Mouse (Mus musculus) forebrain, embryonic 14.5 days (tissue): Measurements from ENCODE around the gene Abca7. TPM values are rescaled to one million over a fixed set of nuclear protein-coding genes. Genes with fewer than 3 reads are reported as not detected.
"Not testable (repeated sequence)": the region's sequence is repeated elsewhere in the genome, so short reads cannot be mapped to it uniquely, and the experiment has no call there.

Source experiments
- ATAC-seq: fragments of 200-750 bp; cut with Nextera tagmentation; 2 replicates; pipeline ENCODE4 v1.8.0; 2017; ENCODE audit warnings: mild to moderate bottlenecking, moderate library complexity
- DNase-seq: peaks from one replicate; pipeline ENCODE4 v3.0.0-alpha.2; 2015; ENCODE audit warnings: low spot score
- H3K27ac ChIP-seq: fragments of 300-500 bp; sonication (generic); 2 replicates; pipeline ENCODE4 v1.5.1; 2014; ENCODE audit warnings: low read depth, mild to moderate bottlenecking, control low read depth, low read length, moderate library complexity
- H3K27me3 ChIP-seq: fragments of 300-500 bp; sonication (generic); replicated peaks from 2 replicates; pipeline ENCODE4 v1.6.1; 2014; ENCODE audit warnings: low read length, control low read depth, mixed read lengths; ENCODE audit not compliant: control insufficient read depth, insufficient read depth
- H3K36me3 ChIP-seq: fragments of 300-500 bp; sonication (generic); 2 replicates; pipeline ENCODE4 v1.6.1; 2014; ENCODE audit warnings: low read length, control low read depth; ENCODE audit not compliant: control insufficient read depth, insufficient read depth
- H3K4me1 ChIP-seq: fragments of 300-500 bp; sonication (generic); 2 replicates; pipeline ENCODE4 v1.6.1; 2014; ENCODE audit warnings: antibody characterized with exemption, low read length, control low read depth; ENCODE audit not compliant: control insufficient read depth, insufficient read depth
- H3K4me2 ChIP-seq: fragments of 300-500 bp; sonication (generic); 2 replicates; pipeline ENCODE4 v1.6.1; 2014; ENCODE audit warnings: mild to moderate bottlenecking, control low read depth, low read length
- H3K4me3 ChIP-seq: fragments of 300-500 bp; sonication (generic); 2 replicates; pipeline ENCODE4 v1.5.1; 2014; ENCODE audit warnings: low read depth, low read length, control low read depth
- H3K9ac ChIP-seq: fragments of 300-500 bp; sonication (generic); 2 replicates; pipeline ENCODE4 v1.6.1; 2014; ENCODE audit warnings: mild to moderate bottlenecking, low read length, control low read depth, moderate library complexity
- H3K9me3 ChIP-seq: fragments of 300-500 bp; sonication (generic); replicated peaks from 2 replicates; pipeline ENCODE4 v1.6.1; 2016; ENCODE audit warnings: low read length, control low read depth, mixed read lengths; ENCODE audit not compliant: control insufficient read depth
- WGBS: fragments of 180-500 bp; shearing (Covaris S2); extraction: QIAGEN DNeasy Blood & Tissue Kit; methylation state at CpG from one replicate; pipeline ENCODE4 v1.1.7; 2014; 5-methylcytosine and 5-hydroxymethylcytosine counted together
- polyA plus RNA-seq: library from polyadenylated mRNA; unstranded; fragments of >200 nt; fragmentation: Nextera tagmentation; extraction: Ambion mirVana; gene quantifications from 2 replicates; pipeline ENCODE4 v1.2.1, GENCODE M21; 2014

Gene Abca7
- polyA plus RNA-seq, 1 experiment from 2014 or later: 2.1 TPM

DNA sequence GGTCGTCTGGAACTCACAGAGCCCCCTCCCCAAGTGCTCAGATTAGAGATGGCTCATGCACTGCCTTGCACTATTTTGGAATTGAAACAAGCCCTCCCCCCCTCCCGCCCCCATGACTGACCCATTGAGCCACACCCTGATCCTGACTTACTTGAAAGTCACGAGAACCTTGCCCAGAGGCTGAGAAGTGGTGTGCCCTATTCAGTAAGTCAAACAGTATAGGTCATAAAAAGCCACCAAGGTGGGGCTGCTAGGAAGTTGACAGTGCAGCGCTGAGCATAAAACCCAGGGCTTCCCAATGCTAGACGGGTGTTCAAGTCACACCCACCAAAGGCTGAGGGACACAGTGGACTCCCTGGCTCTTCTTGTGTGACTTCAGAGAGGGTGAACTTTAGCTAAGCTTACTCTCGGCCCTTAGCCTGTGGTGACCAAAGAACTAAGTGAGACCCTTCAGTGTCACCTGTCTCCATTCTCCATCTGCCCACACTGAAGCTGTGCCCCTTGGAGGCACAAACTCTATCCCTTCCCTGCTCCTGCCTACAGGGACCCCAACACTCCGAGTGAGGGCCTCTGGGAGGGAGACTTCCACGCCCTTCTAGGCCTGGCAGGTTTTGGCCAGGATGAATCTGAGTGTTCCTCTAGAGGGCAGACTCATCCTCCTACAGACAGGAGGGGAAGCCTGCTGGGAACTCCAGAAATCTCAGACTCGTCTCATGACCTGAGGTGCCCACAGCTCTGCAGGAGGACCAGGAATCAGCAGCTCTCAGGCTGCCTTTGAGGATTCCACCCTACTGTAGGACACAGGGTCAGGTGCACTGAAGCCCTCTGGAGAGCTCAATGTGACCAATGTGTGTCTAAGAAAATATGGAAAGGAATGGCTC lies 37.5 kb downstream of the Abca7 start:
- H3K36me3 ChIP-seq: peaks cover 41% of the 10 kb centered on the region
- no peak overlapping the region for H3K4me2 ChIP-seq
- ATAC-seq (no peak), DNase-seq (peak; percentile 26)
- H3K27me3 ChIP-seq: no peaks in the 10 kb centered on the region
- peaks cover 7% of the 10 kb centered on the region for H3K4me1 ChIP-seq
- no peak overlapping the region for H3K4me3 ChIP-seq
- WGBS: 52% methylated on average over 9 of the region's 9 CpGs
- H3K27ac ChIP-seq: no peak overlapping the region
- H3K9me3 ChIP-seq: no peaks in the 10 kb centered on the region
- no peak overlapping the region for H3K9ac ChIP-seq

DNA sequence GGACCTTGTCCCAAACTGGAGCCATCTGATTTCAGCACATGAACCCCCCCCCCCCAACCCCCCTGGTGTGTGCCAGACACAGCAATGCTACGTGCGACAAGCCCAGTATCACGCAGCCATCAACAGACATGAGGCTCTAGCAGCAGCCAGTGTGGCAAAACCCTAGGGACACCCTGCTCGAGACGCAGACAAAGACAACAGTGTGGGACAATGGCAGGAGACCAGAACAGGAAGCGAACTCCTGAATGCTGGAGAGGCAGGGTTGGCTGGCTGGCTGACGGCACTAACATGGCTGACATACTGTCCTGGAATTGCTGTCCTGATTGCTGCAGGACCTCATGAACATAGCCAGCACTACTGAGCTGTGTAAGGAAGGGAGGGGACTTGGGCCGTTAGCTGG lies 38.9 kb downstream of the Abca7 start:
- H3K27me3 ChIP-seq: no peaks in the 10 kb centered on the region
- peaks cover 8% of the 10 kb centered on the region for H3K4me1 ChIP-seq
- DNase-seq (no peak), ATAC-seq (no peak)
- H3K9me3 ChIP-seq: no peaks in the 10 kb centered on the region
- no peak overlapping the region for H3K4me2 ChIP-seq
- H3K27ac ChIP-seq: no peak overlapping the region
- H3K4me3 ChIP-seq: no peak overlapping the region
- H3K36me3 ChIP-seq: peaks cover 41% of the 10 kb centered on the region
- 87% methylated on average over 8 of the region's 8 CpGs for WGBS
- H3K9ac ChIP-seq: no peak overlapping the region

DNA sequence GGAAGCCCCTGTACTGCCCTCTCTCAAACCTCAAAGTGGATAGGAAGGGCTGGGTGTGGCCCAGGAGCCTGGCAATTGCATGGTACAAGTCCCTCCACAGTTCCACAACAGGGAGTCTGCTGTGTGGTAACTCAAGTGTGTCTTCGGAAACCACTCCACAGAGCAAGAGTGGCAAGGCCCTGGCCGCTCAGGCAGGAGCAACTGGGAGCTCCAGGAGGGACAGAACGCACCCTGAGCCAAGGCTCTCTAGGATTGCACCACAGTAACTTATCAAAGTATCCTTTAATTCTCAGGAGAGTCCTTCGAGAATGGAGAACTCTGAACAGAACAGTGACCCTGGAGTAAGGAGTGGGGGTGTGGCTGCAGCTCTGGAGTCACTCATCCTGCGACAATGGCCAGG lies 39.4 kb downstream of the Abca7 start:
- Histone ChIP-seq H3K4me3 (no peak overlapping the region), H3K4me2 (no peak overlapping the region), H3K9me3 (no peaks in the 10 kb centered on the region), H3K9ac (no peak overlapping the region), H3K27me3 (no peaks in the 10 kb centered on the region), H3K36me3 (peaks cover 41% of the 10 kb centered on the region), H3K27ac (no peak overlapping the region), H3K4me1 (peaks cover 8% of the 10 kb centered on the region)
- no peak for ATAC-seq
- DNase-seq: no peak
- 95% methylated on average over 5 of the region's 5 CpGs for WGBS

GRCm38 (mm10) chr10:80036832-80037231 lies 40.5 kb downstream of the Abca7 start:
- H3K9me3 ChIP-seq: no peaks in the 10 kb centered on the region
- no peak overlapping the region for H3K4me2 ChIP-seq
- no peak overlapping the region for H3K27ac ChIP-seq
- H3K27me3 ChIP-seq: no peaks in the 10 kb centered on the region
- H3K4me3 ChIP-seq: no peak overlapping the region
- WGBS: 93% methylated on average over 13 of the region's 13 CpGs
- H3K36me3 ChIP-seq: peaks cover 41% of the 10 kb centered on the region
- DNase-seq (no peak), ATAC-seq (no peak)
- H3K9ac ChIP-seq: no peak overlapping the region
- peaks cover 8% of the 10 kb centered on the region for H3K4me1 ChIP-seq

DNA sequence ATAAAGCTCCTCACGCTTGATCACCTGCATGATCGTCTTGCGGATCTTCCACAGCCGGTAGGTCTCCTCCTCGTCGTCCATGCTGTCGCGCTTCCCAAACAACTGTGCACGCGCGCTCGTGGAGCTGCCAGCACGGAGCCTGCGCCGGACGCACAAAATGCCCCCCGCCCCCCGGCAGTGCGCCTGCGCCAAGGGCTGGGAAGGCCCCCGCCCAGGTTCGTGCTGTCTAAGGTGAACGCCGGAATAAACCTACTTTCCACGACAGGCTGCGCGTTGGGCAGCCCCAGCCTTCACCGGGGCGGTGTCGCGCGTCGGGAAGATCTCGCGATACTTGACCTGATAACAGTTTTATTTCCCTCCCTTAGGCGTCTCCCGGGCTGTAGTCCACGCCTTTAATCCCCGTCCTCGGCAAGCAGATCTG lies 43.3 kb downstream of the Abca7 start, which contains the start of gene Polr2e:
Gene Polr2e (minus strand): TSS at position 237 of the 421 bp plus-strand sequence.
- ATAC-seq (peak; percentile 99), DNase-seq (peak; percentile 98)
- WGBS: under 1% methylated on average over 40 of the region's 40 CpGs
- Histone ChIP-seq H3K36me3 (peaks cover 37% of the 10 kb centered on the region), H3K9ac (peak within 1 kb of the TSS; percentile 81), H3K9me3 (no peaks in the 10 kb centered on the region), H3K27me3 (no peaks in the 10 kb centered on the region), H3K4me2 (peak within 1 kb of the TSS; percentile 83), H3K4me1 (peaks cover 8% of the 10 kb centered on the region), H3K27ac (peak within 1 kb of the TSS; percentile 40; the same call in 1 of the 2 replicates), H3K4me3 (peak within 1 kb of the TSS; percentile 78)

DNA sequence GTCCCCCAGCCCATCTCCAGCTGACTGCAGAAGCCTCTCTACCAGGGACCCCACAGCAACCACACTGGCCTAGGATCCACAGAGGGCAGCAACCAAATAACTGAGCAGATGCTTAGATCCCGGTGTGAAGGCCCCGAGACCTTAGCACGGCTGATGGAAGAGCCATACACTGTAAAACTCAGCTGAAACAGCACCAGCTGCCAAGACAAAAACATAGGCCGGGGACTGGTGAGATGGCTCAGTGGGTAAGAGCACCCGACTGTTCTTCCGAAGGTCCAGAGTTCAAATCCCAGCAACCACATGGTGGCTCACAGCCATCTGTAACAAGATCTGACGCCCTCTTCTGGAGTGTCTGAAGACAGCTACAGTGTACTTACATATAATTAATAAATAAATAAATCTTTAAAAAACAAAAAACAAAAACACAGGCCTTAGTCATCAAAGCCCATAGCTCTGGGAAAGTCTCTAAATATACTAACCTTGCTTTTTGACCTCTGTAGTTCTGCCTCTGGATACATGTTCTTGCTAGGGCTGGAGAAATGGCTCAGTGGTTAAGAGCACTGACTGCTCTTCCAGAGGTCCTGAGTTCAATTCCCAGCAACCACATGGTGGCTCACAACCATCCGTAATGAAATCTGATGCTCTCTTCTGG lies 45.2 kb downstream of the Abca7 start:
- not testable (repeated sequence) for H3K9ac ChIP-seq, H3K27ac ChIP-seq, H3K27me3 ChIP-seq, ATAC-seq, H3K4me3 ChIP-seq, H3K4me1 ChIP-seq, H3K4me2 ChIP-seq, DNase-seq, H3K9me3 ChIP-seq
- WGBS: 90% methylated on average over 8 of the region's 8 CpGs
- H3K36me3 ChIP-seq: peaks cover 17% of the 10 kb centered on the region

DNA sequence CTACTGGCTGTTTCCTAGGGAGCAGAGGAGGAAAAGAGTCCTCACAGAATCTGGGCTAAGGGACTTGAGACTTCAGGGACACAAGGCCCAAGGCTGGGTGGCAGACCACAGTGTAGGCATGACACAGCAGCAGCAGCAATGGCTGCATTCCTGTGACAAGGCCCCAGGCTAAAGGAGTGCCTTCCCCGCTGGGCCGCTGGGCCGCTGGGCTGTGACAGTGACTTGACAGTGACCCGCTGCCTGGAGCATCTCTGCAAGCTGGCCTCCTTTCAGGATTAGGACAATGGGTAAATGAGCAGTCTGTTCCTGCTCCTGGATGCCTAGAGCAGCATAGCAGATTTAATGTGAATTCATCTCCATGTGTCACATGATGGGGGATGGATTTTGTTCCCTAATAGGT lies 47.8 kb downstream of the Abca7 start:
- Histone ChIP-seq H3K4me1 (peaks cover 9% of the 10 kb centered on the region; the same call in 1 of the 2 replicates), H3K9me3 (no peaks in the 10 kb centered on the region), H3K4me3 (no peak overlapping the region), H3K36me3 (no peaks in the 10 kb centered on the region), H3K4me2 (no peak overlapping the region), H3K27me3 (no peaks in the 10 kb centered on the region), H3K9ac (no peak overlapping the region), H3K27ac (no peak overlapping the region; the same call in 1 of the 2 replicates)
- DNase-seq (no peak), ATAC-seq (no peak)
- WGBS: 34% methylated on average over 4 of the region's 4 CpGs

- H3K27me3 ChIP-seq, ATAC-seq, H3K27ac ChIP-seq, H3K9me3 ChIP-seq, H3K36me3 ChIP-seq, H3K4me3 ChIP-seq, H3K9ac ChIP-seq, H3K4me1 ChIP-seq, H3K4me2 ChIP-seq, DNase-seq: not testable (repeated sequence)
- WGBS: 80% methylated on average over 2 of the region's 4 CpGs
Measured at GRCm38 (mm10) chr10:80045364-80045763, 49.1 kb downstream of the Abca7 start.

DNA sequence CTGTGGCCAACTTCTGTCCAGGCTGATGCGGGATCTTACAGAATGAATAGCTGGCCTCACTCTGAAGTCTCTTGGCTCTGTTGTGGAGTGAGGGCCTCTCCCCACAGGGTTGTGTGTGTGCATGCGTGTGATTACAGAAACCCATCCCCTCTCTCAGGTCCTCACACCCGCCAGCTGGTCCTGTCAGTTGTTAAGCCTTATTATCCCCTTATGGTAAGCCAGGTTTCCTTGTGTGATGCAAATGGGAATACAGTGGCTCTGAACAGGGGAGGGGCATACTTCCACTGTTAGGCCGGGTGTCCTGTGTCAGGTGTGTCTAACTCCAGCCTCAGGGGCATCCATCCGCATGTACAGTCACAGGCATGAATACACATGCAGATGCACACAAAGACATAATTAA lies 49.5 kb downstream of the Abca7 start:
- Histone ChIP-seq H3K4me1 (peaks cover 9% of the 10 kb centered on the region; the same call in 1 of the 2 replicates), H3K4me2 (no peak overlapping the region), H3K9me3 (no peaks in the 10 kb centered on the region), H3K36me3 (no peaks in the 10 kb centered on the region), H3K9ac (no peak overlapping the region), H3K27ac (no peak overlapping the region), H3K4me3 (no peak overlapping the region), H3K27me3 (no peaks in the 10 kb centered on the region)
- DNase-seq (peak; percentile 26), ATAC-seq (peak; percentile 40)
- 64% methylated on average over 5 of the region's 5 CpGs for WGBS
